Mouse (Mus musculus): Measurements from ENCODE around the gene Rnf167.
A peak's percentile ranks its signal among the peaks of the same experiment; 100 is the strongest.

- peak; percentile 50 for TF ChIP-seq CTCF (IDR thresholded peaks at IDR 0.05)
- no peak for TF ChIP-seq POLR2A (IDR thresholded peaks at IDR 0.05; ENCODE audit: insufficient read depth, low read depth, low read length)
These were observed 35.0 kb downstream of the Rnf167 start for GRCm38 (mm10) chr11:70681897-70682581.
